Mouse (Mus musculus) bone marrow macrophage, adult 2 months (primary cell): ENCODE data around the gene Nsrp1.

Source experiments
- CTCF ChIP-seq: IDR thresholded peaks from 2 replicates; pipeline ENCODE4 v1.5.1; 2012; ENCODE audit warnings: low read depth, mild to moderate bottlenecking, low read length, moderate library complexity
- POLR2A ChIP-seq: IDR thresholded peaks from 2 replicates; pipeline ENCODE4 v1.6.1; 2012; ENCODE audit warnings: mild to moderate bottlenecking, low read depth, low read length, borderline replicate concordance

DNA sequence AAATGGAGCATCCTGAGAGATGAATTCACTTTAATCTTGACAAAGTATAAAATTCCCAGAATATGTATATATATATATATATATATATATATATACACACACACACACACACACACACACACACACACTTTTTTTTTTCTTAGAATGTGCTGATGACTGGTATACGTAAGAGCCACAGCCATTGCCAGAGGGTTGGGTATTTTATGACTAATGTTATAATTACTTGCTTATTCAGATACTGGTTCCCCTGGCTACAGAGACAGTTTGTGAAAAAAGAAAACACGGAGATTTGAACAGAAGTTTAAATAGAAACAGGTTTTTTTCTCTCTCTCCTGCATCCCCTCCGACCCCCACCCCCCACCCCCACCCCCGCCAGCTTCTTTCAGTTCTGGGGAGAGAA lies 72.4 kb downstream of the Nsrp1 start:
- TF ChIP-seq POLR2A = no peak
- no peak for TF ChIP-seq CTCF
